Mouse (Mus musculus): ENCODE results near the gene F2rl3. TPM values are rescaled to one million over a fixed set of nuclear protein-coding genes. Genes with fewer than 3 reads are reported as not detected.
A peak's percentile ranks its signal among the peaks of the same experiment; 100 is the strongest.

Gene F2rl3
- polyA plus RNA-seq, 1 experiment from 2014 or later, result 3.9 TPM

DNA sequence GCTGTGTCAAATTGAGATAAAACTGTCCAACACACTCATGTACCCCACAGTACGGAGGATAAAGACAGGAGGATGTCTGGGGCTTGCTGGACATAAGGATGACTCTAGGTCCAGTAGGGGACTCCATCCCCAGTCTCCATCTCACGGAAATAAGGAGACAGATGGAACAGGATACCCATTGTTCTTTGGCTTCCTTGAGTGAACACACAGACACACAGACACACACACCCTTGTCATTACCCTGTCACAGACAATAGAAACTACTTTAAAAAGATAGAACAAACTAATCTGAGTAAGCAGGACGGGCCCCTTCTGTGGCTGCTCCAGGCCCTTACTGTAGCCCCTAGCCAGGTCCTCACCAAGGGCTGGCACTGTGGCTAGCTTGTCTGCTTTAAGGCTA, 9.4 kb upstream of the F2rl3 start:
- TF ChIP-seq CTCF (IDR thresholded peaks at IDR 0.05; ENCODE audit: low read depth), result no peak
- Histone ChIP-seq H3K4me3 (replicated peaks; ENCODE audit: low read depth, low read length) (no peak overlapping the region), H3K9me3 (replicated peaks; ENCODE audit: low read length) (no peaks in the 10 kb centered on the region), H3K27me3 (ENCODE audit: insufficient read depth, low read length) (no peaks in the 10 kb centered on the region), H3K4me1 (replicated peaks; ENCODE audit: insufficient read depth, low read length) (no peaks in the 10 kb centered on the region), H3K9ac (ENCODE audit: low read depth, low read length) (no peak overlapping the region), H3K4me2 (ENCODE audit: low read length) (no peak overlapping the region), H3K27ac (peak overlapping the region; percentile 25; the same call in 1 of the 2 replicates), H3K36me3 (ENCODE audit: insufficient read depth, low read length) (peaks cover 85% of the 10 kb centered on the region)
- 77% methylated on average over 3 of the region's 3 CpGs for WGBS
- no peak for DNase-seq (ENCODE audit: low spot score)
- ATAC-seq (replicated peaks; ENCODE audit: low FRiP score, low read depth), result no peak

DNA sequence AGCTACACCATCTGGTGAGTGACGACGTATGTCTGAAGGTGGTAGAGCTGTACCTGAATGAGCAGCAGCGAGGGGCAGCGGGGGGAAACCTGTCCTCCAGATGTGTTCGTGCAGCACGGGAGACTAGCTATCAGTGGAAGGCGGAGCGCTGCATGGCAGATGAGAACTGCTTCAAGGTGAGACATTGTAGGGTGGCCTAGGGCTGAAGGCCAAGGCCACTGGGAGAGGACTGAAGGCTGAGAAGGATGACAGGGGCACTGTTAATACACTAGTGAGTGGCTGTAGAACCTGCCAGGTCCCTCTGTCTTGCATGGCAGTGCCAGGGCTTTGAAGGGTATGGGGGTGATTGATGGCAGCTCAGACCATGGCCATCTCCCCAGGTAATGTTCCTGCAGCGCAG, 8.5 kb upstream of the F2rl3 start:
- DNase-seq (ENCODE audit: low spot score), result no peak
- no peak overlapping the region for H3K4me3 ChIP-seq (replicated peaks; ENCODE audit: low read depth, low read length)
- 93% methylated on average over 9 of the region's 9 CpGs for WGBS
- H3K9ac ChIP-seq (ENCODE audit: low read depth, low read length), result no peak overlapping the region
- no peak overlapping the region for H3K27ac ChIP-seq
- TF ChIP-seq CTCF (IDR thresholded peaks at IDR 0.05; ENCODE audit: low read depth), result no peak
- no peak for ATAC-seq (replicated peaks; ENCODE audit: low FRiP score, low read depth)
- no peaks in the 10 kb centered on the region for H3K9me3 ChIP-seq (replicated peaks; ENCODE audit: low read length)
- H3K27me3 ChIP-seq (ENCODE audit: insufficient read depth, low read length), result no peaks in the 10 kb centered on the region
- no peak overlapping the region for H3K4me2 ChIP-seq (ENCODE audit: low read length)
- H3K4me1 ChIP-seq (replicated peaks; ENCODE audit: insufficient read depth, low read length), result no peaks in the 10 kb centered on the region
- peaks cover 80% of the 10 kb centered on the region for H3K36me3 ChIP-seq (ENCODE audit: insufficient read depth, low read length)

DNA sequence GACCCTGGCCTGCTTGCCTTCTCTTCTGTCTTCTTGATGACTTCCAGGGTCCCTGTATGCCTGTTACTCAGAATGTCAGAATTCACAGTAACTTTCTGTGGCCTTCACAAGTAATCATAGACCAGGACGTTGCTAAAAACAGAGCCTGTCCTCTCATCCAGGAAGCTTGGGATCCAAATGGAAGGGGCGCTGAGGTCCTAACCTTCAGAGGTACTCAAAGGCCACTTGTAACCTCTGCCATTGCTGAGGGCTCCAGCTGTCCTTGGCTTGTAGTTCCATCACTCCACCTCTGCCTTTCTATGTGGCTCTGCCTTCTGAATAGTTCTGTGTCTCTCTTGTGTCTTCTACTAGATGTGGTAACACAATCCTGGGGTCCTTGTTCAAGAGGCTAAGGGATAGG, 7.9 kb upstream of the F2rl3 start:
- H3K27me3 ChIP-seq (ENCODE audit: insufficient read depth, low read length), result no peaks in the 10 kb centered on the region
- H3K9ac ChIP-seq (ENCODE audit: low read depth, low read length), result no peak overlapping the region
- DNase-seq (ENCODE audit: low spot score), result no peak
- H3K4me1 ChIP-seq (replicated peaks; ENCODE audit: insufficient read depth, low read length), result no peaks in the 10 kb centered on the region
- no peak for TF ChIP-seq CTCF (IDR thresholded peaks at IDR 0.05; ENCODE audit: low read depth)
- WGBS, result 92% methylated on average over 2 of the region's 2 CpGs
- H3K4me2 ChIP-seq (ENCODE audit: low read length), result no peak overlapping the region
- H3K4me3 ChIP-seq (replicated peaks; ENCODE audit: low read depth, low read length), result no peak overlapping the region
- H3K36me3 ChIP-seq (ENCODE audit: insufficient read depth, low read length), result peaks cover 73% of the 10 kb centered on the region
- H3K9me3 ChIP-seq (replicated peaks; ENCODE audit: low read length), result no peaks in the 10 kb centered on the region
- ATAC-seq (replicated peaks; ENCODE audit: low FRiP score, low read depth), result no peak
- no peak overlapping the region for H3K27ac ChIP-seq

GRCm38 (mm10) chr8:72756031-72756430, 5.6 kb upstream of the F2rl3 start:
- 95% methylated on average over 2 of the region's 2 CpGs for WGBS
- Histone ChIP-seq H3K9me3 (replicated peaks; ENCODE audit: low read length) (no peaks in the 10 kb centered on the region), H3K27ac (no peak overlapping the region), H3K36me3 (ENCODE audit: insufficient read depth, low read length) (peaks cover 51% of the 10 kb centered on the region), H3K4me3 (replicated peaks; ENCODE audit: low read depth, low read length) (no peak overlapping the region), H3K27me3 (ENCODE audit: insufficient read depth, low read length) (no peaks in the 10 kb centered on the region), H3K4me2 (ENCODE audit: low read length) (no peak overlapping the region), H3K9ac (ENCODE audit: low read depth, low read length) (no peak overlapping the region), H3K4me1 (replicated peaks; ENCODE audit: insufficient read depth, low read length) (no peaks in the 10 kb centered on the region)
- TF ChIP-seq CTCF (IDR thresholded peaks at IDR 0.05; ENCODE audit: low read depth), result no peak
- DNase-seq (ENCODE audit: low spot score) (no peak), ATAC-seq (replicated peaks; ENCODE audit: low FRiP score, low read depth) (no peak)

GRCm38 (mm10) chr8:72756771-72757390, 4.8 kb upstream of the F2rl3 start:
- no peak overlapping the region for H3K4me2 ChIP-seq (ENCODE audit: low read length)
- WGBS, result 96% methylated on average over 35 of the region's 35 CpGs
- H3K9me3 ChIP-seq (replicated peaks; ENCODE audit: low read length), result no peaks in the 10 kb centered on the region

DNA sequence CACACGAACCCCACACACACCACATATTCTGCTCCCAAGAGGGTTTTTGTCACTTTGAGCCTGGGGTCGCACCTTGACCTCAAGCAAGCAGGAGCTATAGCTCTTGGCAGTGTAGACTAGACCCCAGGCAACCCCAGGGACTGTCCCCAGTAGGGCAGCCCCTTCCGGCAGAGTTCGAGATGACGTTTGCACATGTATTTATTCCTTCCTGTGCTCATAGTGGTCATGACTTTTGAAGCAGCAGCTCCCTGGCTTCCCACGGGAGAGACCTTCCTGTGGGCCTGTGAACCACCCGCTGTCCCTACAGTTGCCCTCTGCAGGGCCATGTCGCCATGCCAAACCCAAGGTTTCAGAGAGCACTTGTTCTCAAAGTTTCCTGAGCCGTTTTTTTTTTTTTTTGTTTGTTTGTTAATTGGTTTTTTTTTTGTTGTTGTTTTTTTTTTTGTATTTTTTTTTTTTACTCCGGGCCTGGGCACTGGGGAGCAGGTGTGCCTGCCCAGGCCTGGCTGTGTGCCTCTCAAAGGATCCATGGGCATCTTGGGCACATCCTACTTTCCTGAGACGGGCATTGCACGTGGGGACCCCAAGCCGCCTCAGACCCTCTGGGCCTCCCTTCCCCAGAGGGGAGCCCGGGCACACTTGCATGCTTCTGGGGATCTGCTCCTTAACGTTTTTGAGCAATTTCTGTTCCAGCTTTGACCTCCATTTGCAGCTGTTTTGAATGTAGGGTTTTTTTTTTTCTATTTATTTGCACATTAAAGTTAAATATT, 4.1 kb upstream of the F2rl3 start:
- no peak overlapping the region for H3K9ac ChIP-seq (ENCODE audit: low read depth, low read length)
- H3K4me1 ChIP-seq (replicated peaks; ENCODE audit: insufficient read depth, low read length), result no peaks in the 10 kb centered on the region
- H3K36me3 ChIP-seq (ENCODE audit: insufficient read depth, low read length), result peaks cover 38% of the 10 kb centered on the region
- TF ChIP-seq CTCF (IDR thresholded peaks at IDR 0.05; ENCODE audit: low read depth), result no peak
- H3K27ac ChIP-seq, result no peak overlapping the region
- 89% methylated on average over 15 of the region's 15 CpGs for WGBS
- H3K4me3 ChIP-seq (replicated peaks; ENCODE audit: low read depth, low read length), result no peak overlapping the region
- H3K27me3 ChIP-seq (ENCODE audit: insufficient read depth, low read length), result no peaks in the 10 kb centered on the region
- no peaks in the 10 kb centered on the region for H3K9me3 ChIP-seq (replicated peaks; ENCODE audit: low read length)
- ATAC-seq (replicated peaks; ENCODE audit: low FRiP score, low read depth) (no peak; the same call in 1 of the 2 replicates), DNase-seq (ENCODE audit: low spot score) (no peak)
- H3K4me2 ChIP-seq (ENCODE audit: low read length), result no peak overlapping the region

More at GRCm38 (mm10) chr8:72756771-72757390, 4.8 kb upstream of the F2rl3 start:
- no peak for DNase-seq (ENCODE audit: low spot score)
- no peak for TF ChIP-seq CTCF (IDR thresholded peaks at IDR 0.05; ENCODE audit: low read depth)
- no peak for ATAC-seq (replicated peaks; ENCODE audit: low FRiP score, low read depth)
- Histone ChIP-seq H3K27me3 (ENCODE audit: insufficient read depth, low read length) (no peaks in the 10 kb centered on the region), H3K36me3 (ENCODE audit: insufficient read depth, low read length) (peaks cover 44% of the 10 kb centered on the region), H3K9ac (ENCODE audit: low read depth, low read length) (no peak overlapping the region), H3K27ac (no peak overlapping the region), H3K4me3 (replicated peaks; ENCODE audit: low read depth, low read length) (no peak overlapping the region), H3K4me1 (replicated peaks; ENCODE audit: insufficient read depth, low read length) (no peaks in the 10 kb centered on the region)
